Mouse (Mus musculus) CH12.LX (cell line): ENCODE results near the gene Adm.

Experiments used
- CTCF ChIP-seq, 2 experiments: IDR thresholded peaks in 1 of 2; conservative IDR thresholded peaks in 1 of 2; 2 replicates each; pipeline ENCODE4 v1.5.1; 2011 to 2012; ENCODE audit warnings: low read depth in 2 of 2, low read length in 2 of 2, improper control_type of control experiment in 1 of 2, inconsistent platforms in 1 of 2, mild to moderate bottlenecking in 1 of 2, moderate library complexity in 1 of 2
- ELF1 ChIP-seq: IDR thresholded peaks from 2 replicates; pipeline ENCODE4 v1.6.1; 2014; ENCODE audit warnings: low read depth, mild to moderate bottlenecking, inconsistent platforms, low read length, improper control_type of control experiment
- EP300 ChIP-seq: IDR thresholded peaks from 2 replicates; pipeline ENCODE4 v1.6.1; 2011; ENCODE audit warnings: low read length, improper control_type of control experiment
- PAX5 ChIP-seq: IDR thresholded peaks from 2 replicates; pipeline ENCODE4 v1.6.1; 2012; ENCODE audit warnings: low read length, inconsistent platforms, mixed read lengths
- POLR2A ChIP-seq: IDR thresholded peaks from 2 replicates; pipeline ENCODE4 v1.6.1; 2011; ENCODE audit warnings: low read depth, mild to moderate bottlenecking, improper control_type of control experiment, low read length
- SIN3A ChIP-seq: IDR thresholded peaks from 2 replicates; pipeline ENCODE4 v1.6.1; 2012; ENCODE audit warnings: low read length, improper control_type of control experiment, inconsistent platforms

DNA sequence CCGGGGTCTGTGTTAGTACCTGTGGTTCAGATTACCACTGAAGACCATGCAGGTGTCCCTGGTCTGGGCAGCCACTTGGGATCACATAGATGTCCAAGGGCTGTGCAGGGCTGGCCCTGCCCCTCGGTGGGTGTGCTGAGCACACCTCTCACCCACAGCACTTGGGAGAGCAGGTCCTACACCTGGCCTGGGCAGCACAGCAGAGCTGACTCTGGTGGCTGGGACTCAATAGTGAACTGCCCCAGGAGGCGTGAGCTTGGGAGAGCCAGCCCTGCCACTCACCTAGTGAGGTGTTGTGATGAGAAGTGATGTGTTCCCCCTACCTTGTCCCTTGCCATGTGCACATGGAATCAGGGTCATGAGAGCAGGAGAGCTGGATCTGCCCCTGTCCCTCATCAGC is 43.8 kb upstream of the Adm start:
- TF ChIP-seq SIN3A (no peak), POLR2A (no peak), EP300 (no peak), ELF1 (no peak), CTCF (conservative IDR thresholded peaks at IDR 0.05 in 1 of 2, IDR thresholded peaks at IDR 0.05 in 1 of 2; ENCODE audit: low read depth in 2 of 2, low read length in 2 of 2) (no peak), PAX5 (no peak)
